Mouse (Mus musculus) urinary bladder, adult 2 months (tissue): ENCODE results near the gene Hist3h2a. TPM values are rescaled to one million over a fixed set of nuclear protein-coding genes. Genes with fewer than 3 reads are reported as not detected.

Experiments
- DNase-seq: peaks from one replicate; pipeline ENCODE4 v3.0.0; 2022; ENCODE audit warnings: low spot score
- polyA plus RNA-seq: library from polyadenylated mRNA; depleted of rRNA; stranded (reverse); fragments of >200 nt; gene quantifications from 2 replicates; pipeline ENCODE4 v1.2.3, GENCODE M21; 2012; rRNA removed

Gene Hist3h2a
- polyA plus RNA-seq, 1 experiment, result 27.2 TPM

GRCm38 (mm10) chr11:58990794-58991193 is 36.3 kb downstream of the Hist3h2a start:
- DNase-seq, result no peak

- no peak for DNase-seq
Measured at GRCm38 (mm10) chr11:58991911-58992310, 37.4 kb downstream of the Hist3h2a start.

- DNase-seq, result no peak
Measured at GRCm38 (mm10) chr11:58993091-58993670, 38.7 kb downstream of the Hist3h2a start.

- DNase-seq, result no peak
Measured at GRCm38 (mm10) chr11:58994337-58994826, 39.9 kb downstream of the Hist3h2a start.

GRCm38 (mm10) chr11:58995061-58995806 is 40.7 kb downstream of the Hist3h2a start:
- no peak for DNase-seq

GRCm38 (mm10) chr11:58995807-58996370 is 41.4 kb downstream of the Hist3h2a start:
- no peak for DNase-seq

GRCm38 (mm10) chr11:58997541-58997940 is 43.1 kb downstream of the Hist3h2a start:
- no peak for DNase-seq

GRCm38 (mm10) chr11:58999158-58999557 is 44.7 kb downstream of the Hist3h2a start:
- DNase-seq, result no peak

- no peak for DNase-seq
Measured at GRCm38 (mm10) chr11:58999830-59000229, 45.3 kb downstream of the Hist3h2a start.

GRCm38 (mm10) chr11:59000635-59001034 is 46.1 kb downstream of the Hist3h2a start:
- no peak for DNase-seq

GRCm38 (mm10) chr11:59002327-59003079 is 48.0 kb downstream of the Hist3h2a start:
- no peak for DNase-seq

Other genes starting within 250 kb of the Hist3h2a start
- gene Olfr318, start 230.7 kb upstream of the Hist3h2a start, polyA plus RNA-seq, result not detected in 2 replicates
- not detected in 2 replicates for gene Olfr317, start 215.5 kb upstream of the Hist3h2a start, polyA plus RNA-seq
- gene Olfr316, start 202.0 kb upstream of the Hist3h2a start, polyA plus RNA-seq, result not detected in 2 replicates
- not detected in 2 replicates for gene Olfr315, start 181.5 kb upstream of the Hist3h2a start, polyA plus RNA-seq
- not detected in 2 replicates for gene Olfr314, start 171.7 kb upstream of the Hist3h2a start, polyA plus RNA-seq
- 4.1 and 4.7 TPM in 2 replicates for gene Fam183b, start 152.7 kb upstream of the Hist3h2a start, polyA plus RNA-seq
- 0.01 TPM in 1 of 2 replicates, not detected in the other for gene Olfr313, start 139.7 kb upstream of the Hist3h2a start, polyA plus RNA-seq
- gene Olfr312, start 125.4 kb upstream of the Hist3h2a start, polyA plus RNA-seq, result not detected in 2 replicates
- not detected in 2 replicates for gene Olfr311, start 115.4 kb upstream of the Hist3h2a start, polyA plus RNA-seq
- gene Gm12258, start 107.5 kb upstream of the Hist3h2a start, polyA plus RNA-seq, result 9.9 and 14.3 TPM in 2 replicates
- gene 2810021J22Rik, start 87.5 kb upstream of the Hist3h2a start, polyA plus RNA-seq, result 4.6 and 4.9 TPM in 2 replicates
- gene Zfp39, start 50.5 kb upstream of the Hist3h2a start, polyA plus RNA-seq, result 3.0 and 5.1 TPM in 2 replicates
- not detected in 2 replicates for gene Btnl10, start 36.8 kb upstream of the Hist3h2a start, polyA plus RNA-seq
- 137 and 140 TPM in 2 replicates for gene Rnf187, start 15.8 kb upstream of the Hist3h2a start, polyA plus RNA-seq
- gene Hist3h2ba, start 5.8 kb upstream of the Hist3h2a start, polyA plus RNA-seq, result 1.3 and 2.2 TPM in 2 replicates
- gene Trim17, start within 50 bp of the Hist3h2a start, polyA plus RNA-seq, result 0.23 and 0.49 TPM in 2 replicates
- 27.1 and 28.1 TPM in 2 replicates for gene Trim11, start 23.4 kb downstream of the Hist3h2a start, polyA plus RNA-seq
- 0.14 and 0.22 TPM in 2 replicates for gene Obscn, start 181.7 kb downstream of the Hist3h2a start, polyA plus RNA-seq
- gene Iba57, start 209.1 kb downstream of the Hist3h2a start, polyA plus RNA-seq, result 3.8 and 4.0 TPM in 2 replicates
- gene Gjc2, start 228.5 kb downstream of the Hist3h2a start, polyA plus RNA-seq, result 8.9 and 9.5 TPM in 2 replicates
- 99.0 and 118 TPM in 2 replicates for gene Guk1, start 237.5 kb downstream of the Hist3h2a start, polyA plus RNA-seq
- 35.2 and 35.4 TPM in 2 replicates for gene Mrpl55, start 247.8 kb downstream of the Hist3h2a start, polyA plus RNA-seq